Mouse (Mus musculus) liver, embryonic 12.5 days (tissue): ENCODE measurements around the gene Tgfbr1. TPM values are rescaled to one million over a fixed set of nuclear protein-coding genes. Genes with fewer than 3 reads are reported as not detected.

Experiments
- ATAC-seq: fragments of 200-750 bp; cut with Nextera tagmentation; 2 replicates; pipeline ENCODE4 v1.8.0; 2017; ENCODE audit warnings: moderate number of reproducible peaks, mild to moderate bottlenecking, moderate library complexity
- H3K27ac ChIP-seq: fragments of 300-500 bp; sonication (generic); 2 replicates; pipeline ENCODE4 v1.5.1; 2016; ENCODE audit warnings: mild to moderate bottlenecking
- H3K27me3 ChIP-seq: fragments of 300-500 bp; sonication (generic); replicated peaks from 2 replicates; pipeline ENCODE4 v1.6.1; 2016; ENCODE audit warnings: mild to moderate bottlenecking, moderate library complexity
- H3K36me3 ChIP-seq: fragments of 300-500 bp; sonication (generic); 2 replicates; pipeline ENCODE4 v1.6.1; 2016; ENCODE audit warnings: mild to moderate bottlenecking, moderate library complexity
- H3K4me1 ChIP-seq: fragments of 300-500 bp; sonication (generic); 2 replicates; pipeline ENCODE4 v1.6.1; 2016
- H3K4me2 ChIP-seq: fragments of 300-500 bp; sonication (generic); 2 replicates; pipeline ENCODE4 v1.6.1; 2016; ENCODE audit warnings: mild to moderate bottlenecking, moderate library complexity
- H3K4me3 ChIP-seq: fragments of 300-500 bp; sonication (generic); 2 replicates; pipeline ENCODE4 v1.5.1; 2016; ENCODE audit warnings: mild to moderate bottlenecking, moderate library complexity
- H3K9ac ChIP-seq: fragments of 300-500 bp; sonication (generic); 2 replicates; pipeline ENCODE4 v1.6.1; 2016; ENCODE audit warnings: mild to moderate bottlenecking, moderate library complexity
- H3K9me3 ChIP-seq: fragments of 300-500 bp; sonication (generic); replicated peaks from 2 replicates; pipeline ENCODE4 v1.6.1; 2016; ENCODE audit warnings: mild to moderate bottlenecking, moderate library complexity
- WGBS: fragments of 180-500 bp; shearing (Covaris S2); methylation state at CpG from one replicate; pipeline ENCODE4 v1.1.7; 2016; ENCODE audit not compliant: insufficient replicate concordance; 5-methylcytosine and 5-hydroxymethylcytosine counted together
- polyA plus RNA-seq: library from polyadenylated mRNA; unstranded; fragments of >200 nt; fragmentation: Nextera tagmentation; extraction: Ambion mirVana; gene quantifications from 2 replicates; pipeline ENCODE4 v1.2.1, GENCODE M21; 2016

Tgfbr1 gene
- polyA plus RNA-seq, 1 experiment from 2014 or later, result 10.5 TPM

DNA sequence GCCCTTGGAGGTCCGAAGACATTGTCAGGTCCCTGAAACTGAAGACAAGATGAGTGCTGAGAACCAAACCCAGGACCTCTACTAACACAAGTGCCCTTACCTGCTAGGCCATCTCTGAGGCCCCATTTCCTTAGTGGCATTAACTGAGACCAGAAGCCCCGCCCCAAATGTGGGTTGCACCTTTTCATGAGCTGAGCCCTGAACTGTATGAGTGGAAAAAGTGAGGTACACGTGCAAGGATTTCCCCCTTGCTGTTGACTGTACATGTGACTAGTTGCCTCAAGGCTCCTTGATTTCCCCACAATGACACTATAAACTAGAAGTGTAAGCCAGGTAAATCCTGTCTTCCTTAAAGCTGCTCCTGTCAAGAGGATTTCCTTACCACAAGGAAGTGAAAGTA lies 30.7 kb upstream of the Tgfbr1 start:
- Histone ChIP-seq H3K4me3 (no peak overlapping the region), H3K27ac (no peak overlapping the region), H3K9ac (no peak overlapping the region), H3K4me2 (no peak overlapping the region), H3K36me3 (no peaks in the 10 kb centered on the region), H3K27me3 (no peaks in the 10 kb centered on the region), H3K4me1 (peaks cover 39% of the 10 kb centered on the region), H3K9me3 (no peaks in the 10 kb centered on the region)
- WGBS, result 61% methylated on average over 3 of the region's 3 CpGs
- ATAC-seq, result no peak

- WGBS, result 17% methylated on average over 1 of the region's 1 CpGs
- H3K4me3 ChIP-seq, result no peak overlapping the region
- H3K27me3 ChIP-seq, result no peaks in the 10 kb centered on the region
- H3K9me3 ChIP-seq, result no peaks in the 10 kb centered on the region
- no peak overlapping the region for H3K9ac ChIP-seq
- no peaks in the 10 kb centered on the region for H3K36me3 ChIP-seq
- H3K4me1 ChIP-seq, result peaks cover 30% of the 10 kb centered on the region
- ATAC-seq, result peak; percentile 37; the same call in 1 of the 2 replicates
- no peak overlapping the region for H3K4me2 ChIP-seq
- H3K27ac ChIP-seq, result no peak overlapping the region
Measured at GRCm38 (mm10) chr4:47324206-47324605, 28.8 kb upstream of the Tgfbr1 start.

DNA sequence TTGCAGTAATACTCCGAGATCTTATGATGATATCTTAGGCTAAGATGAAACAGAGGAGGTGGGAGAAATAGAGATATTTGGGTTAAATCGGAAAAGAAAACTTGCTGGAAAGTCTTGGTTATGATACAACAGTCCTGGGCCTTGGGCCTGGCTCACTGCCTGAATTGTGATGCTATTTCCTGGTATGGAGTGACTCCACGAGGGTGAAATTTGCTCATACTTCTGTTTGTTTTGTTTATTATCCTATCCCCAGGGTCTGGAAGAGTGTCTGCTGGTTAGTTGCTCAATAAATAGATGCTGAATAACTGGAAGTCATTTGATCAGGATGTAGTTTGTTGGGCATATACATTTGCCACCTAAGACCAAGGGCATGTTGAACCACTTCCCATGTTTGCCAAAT lies 25.2 kb upstream of the Tgfbr1 start:
- WGBS, result 53% methylated on average over 3 of the region's 3 CpGs
- no peak overlapping the region for H3K27ac ChIP-seq
- H3K9me3 ChIP-seq, result no peaks in the 10 kb centered on the region
- H3K27me3 ChIP-seq, result peaks cover 7% of the 10 kb centered on the region; the same call in 1 of the 2 replicates
- no peak overlapping the region for H3K4me3 ChIP-seq
- H3K36me3 ChIP-seq, result no peaks in the 10 kb centered on the region
- peaks cover 21% of the 10 kb centered on the region for H3K4me1 ChIP-seq
- no peak overlapping the region for H3K4me2 ChIP-seq
- H3K9ac ChIP-seq, result no peak overlapping the region
- ATAC-seq, result no peak

DNA sequence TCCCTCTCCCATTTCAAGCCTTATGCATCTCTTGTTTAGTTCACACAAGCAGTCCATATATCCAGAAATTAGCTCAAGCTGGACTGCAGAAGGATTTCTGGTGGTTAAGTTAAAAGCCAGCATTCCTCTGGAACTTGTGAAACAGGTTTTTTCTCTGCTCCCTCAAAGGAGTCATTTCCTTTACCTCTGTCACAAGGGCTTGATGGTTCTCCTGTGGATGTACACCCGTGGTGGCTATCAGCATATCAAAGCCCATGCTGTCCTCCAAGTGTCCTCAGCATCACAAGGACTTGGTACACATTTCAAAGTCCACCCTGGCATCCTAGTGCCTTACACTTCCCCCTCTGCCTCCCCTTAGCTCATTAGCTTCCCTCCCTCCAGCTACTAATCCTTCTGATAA lies 23.7 kb upstream of the Tgfbr1 start:
- Histone ChIP-seq H3K27ac (no peak overlapping the region), H3K36me3 (no peaks in the 10 kb centered on the region), H3K4me3 (no peak overlapping the region), H3K27me3 (peaks cover 7% of the 10 kb centered on the region; the same call in 1 of the 2 replicates), H3K9me3 (no peaks in the 10 kb centered on the region), H3K9ac (no peak overlapping the region), H3K4me2 (no peak overlapping the region), H3K4me1 (peaks cover 6% of the 10 kb centered on the region)
- no peak for ATAC-seq
- WGBS, result 18% methylated on average over 1 of the region's 1 CpGs

DNA sequence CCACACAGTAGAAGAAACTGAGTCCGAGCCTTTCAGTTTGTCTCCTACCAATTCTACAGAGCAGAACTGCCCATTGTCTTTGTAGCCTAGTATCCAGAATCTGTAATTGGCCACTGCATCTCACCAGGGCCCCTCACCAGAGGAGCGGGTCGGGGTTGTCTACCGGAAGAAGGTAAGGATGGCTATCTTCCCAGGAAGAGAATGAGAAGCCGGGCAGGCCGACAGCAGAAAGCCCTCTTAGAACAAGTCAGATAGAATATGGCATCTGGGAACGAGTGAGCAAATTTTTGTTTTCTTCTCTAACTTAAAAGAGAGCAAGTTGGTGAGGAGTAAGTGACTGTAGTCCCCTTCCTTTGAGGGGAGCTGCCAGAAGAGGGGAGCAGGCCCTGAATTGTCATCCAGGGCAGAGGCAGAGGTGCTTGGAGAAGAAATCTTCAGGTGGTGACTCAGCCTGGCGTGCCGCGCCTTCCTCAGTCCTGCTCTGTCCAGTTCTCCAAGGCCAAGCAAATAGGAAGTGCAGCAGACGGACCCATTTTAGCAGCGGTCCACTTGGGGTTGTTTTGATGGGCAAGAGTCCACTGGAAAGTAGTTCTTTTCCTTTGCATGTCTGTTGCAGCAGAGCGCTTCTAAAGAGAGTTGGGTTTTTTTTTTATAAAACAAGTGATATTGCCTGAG lies 22.5 kb upstream of the Tgfbr1 start:
- ATAC-seq, result no peak
- no peak overlapping the region for H3K4me3 ChIP-seq

DNA sequence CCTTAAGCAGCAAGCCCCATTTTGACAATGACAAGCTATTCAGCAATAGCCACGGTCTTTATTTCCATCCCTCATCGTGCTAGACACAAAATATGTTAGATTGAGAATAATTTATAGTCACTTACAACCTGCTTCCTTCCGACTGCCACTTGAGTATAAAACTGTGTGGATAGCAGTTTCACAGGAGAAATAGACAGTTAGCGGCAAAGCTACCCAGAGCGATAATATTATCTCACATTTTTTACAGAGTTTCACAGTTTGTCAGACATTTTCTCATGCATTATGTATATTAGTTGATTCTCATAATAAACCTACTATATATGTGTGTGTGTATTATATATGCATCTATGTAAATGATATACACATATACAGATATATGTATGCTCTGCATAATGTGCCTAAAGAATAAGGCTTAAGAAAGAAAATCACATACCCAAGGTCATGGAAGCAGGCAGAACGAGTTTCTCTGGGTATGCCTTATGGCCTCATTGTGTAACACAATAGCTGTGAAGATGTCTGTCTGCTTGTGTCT lies 20.1 kb upstream of the Tgfbr1 start:
- Histone ChIP-seq H3K4me3 (no peak overlapping the region), H3K9ac (no peak overlapping the region), H3K27ac (no peak overlapping the region), H3K9me3 (no peaks in the 10 kb centered on the region), H3K4me1 (no peaks in the 10 kb centered on the region), H3K4me2 (no peak overlapping the region), H3K36me3 (no peaks in the 10 kb centered on the region), H3K27me3 (peaks cover 12% of the 10 kb centered on the region; the same call in 1 of the 2 replicates)
- WGBS, result 76% methylated on average over 6 of the region's 6 CpGs
- ATAC-seq, result no peak

More for the DNA sequence above, 22.5 kb upstream of the Tgfbr1 start:
- Histone ChIP-seq H3K4me1 (no peaks in the 10 kb centered on the region), H3K27me3 (peaks cover 12% of the 10 kb centered on the region; the same call in 1 of the 2 replicates), H3K27ac (no peak overlapping the region), H3K9me3 (no peaks in the 10 kb centered on the region), H3K36me3 (no peaks in the 10 kb centered on the region), H3K9ac (no peak overlapping the region), H3K4me2 (no peak overlapping the region)
- 74% methylated on average over 13 of the region's 13 CpGs for WGBS

DNA sequence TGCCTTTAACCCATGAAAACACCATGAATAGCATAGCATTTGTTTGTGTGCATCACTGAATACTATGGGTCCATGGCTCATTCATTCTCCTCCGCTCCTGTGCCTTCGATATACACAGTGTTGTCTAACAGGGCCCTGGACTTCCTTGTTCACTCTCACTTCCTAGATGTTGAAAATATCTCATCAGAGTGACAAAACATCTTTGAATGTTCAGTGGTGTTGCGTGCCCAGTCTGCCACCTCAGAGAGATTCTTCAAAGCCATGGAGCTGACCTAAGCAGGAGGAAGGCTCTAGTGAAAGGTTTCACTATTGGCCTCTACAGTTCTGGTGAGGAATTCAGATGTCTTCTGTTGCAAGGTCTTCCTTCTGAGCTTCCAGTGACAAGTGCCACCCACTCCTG lies 19.5 kb upstream of the Tgfbr1 start:
- H3K9me3 ChIP-seq, result no peaks in the 10 kb centered on the region
- ATAC-seq, result no peak

GRCm38 (mm10) chr4:47336941-47337600 lies 16.0 kb upstream of the Tgfbr1 start:
- Histone ChIP-seq H3K27ac (no peak overlapping the region), H3K27me3 (peaks cover 5% of the 10 kb centered on the region; the same call in 1 of the 2 replicates), H3K9ac (no peak overlapping the region), H3K4me3 (no peak overlapping the region), H3K9me3 (no peaks in the 10 kb centered on the region), H3K36me3 (no peaks in the 10 kb centered on the region), H3K4me2 (no peak overlapping the region), H3K4me1 (no peaks in the 10 kb centered on the region)
- WGBS, result 73% methylated on average over 3 of the region's 3 CpGs
- ATAC-seq, result no peak

More for the DNA sequence above, 19.5 kb upstream of the Tgfbr1 start:
- H3K27me3 ChIP-seq, result peaks cover 12% of the 10 kb centered on the region; the same call in 1 of the 2 replicates
- no peak overlapping the region for H3K27ac ChIP-seq
- H3K4me3 ChIP-seq, result no peak overlapping the region
- H3K9ac ChIP-seq, result no peak overlapping the region
- no peak overlapping the region for H3K4me2 ChIP-seq
- H3K36me3 ChIP-seq, result no peaks in the 10 kb centered on the region
- 83% methylated on average over 3 of the region's 3 CpGs for WGBS
- no peaks in the 10 kb centered on the region for H3K4me1 ChIP-seq

DNA sequence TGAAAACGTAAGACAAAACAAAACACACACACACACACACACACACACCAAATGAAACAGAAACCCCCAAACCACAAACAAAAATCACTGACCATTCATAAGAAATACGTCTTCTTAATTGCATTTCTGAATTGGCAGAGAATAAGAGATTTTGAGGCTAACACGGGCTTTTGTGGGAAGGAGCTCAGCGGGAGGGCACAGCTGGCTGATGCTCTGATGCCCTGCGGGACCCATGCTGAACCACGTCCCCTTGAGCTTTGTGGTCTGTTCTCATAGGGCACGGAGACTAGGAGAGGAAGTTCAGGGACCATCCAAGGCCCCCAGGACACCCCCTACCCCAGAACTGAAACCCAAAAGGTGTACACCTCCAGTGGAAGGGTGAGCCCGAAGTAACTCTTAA lies 10.4 kb upstream of the Tgfbr1 start:
- ATAC-seq, result no peak
- Histone ChIP-seq H3K36me3 (no peaks in the 10 kb centered on the region), H3K27ac (no peak overlapping the region), H3K4me3 (no peak overlapping the region), H3K27me3 (0 out of 2 replicates have a peak, but pooled peaks cover 5% of the 10 kb centered on the region), H3K4me1 (no peaks in the 10 kb centered on the region), H3K9me3 (no peaks in the 10 kb centered on the region), H3K4me2 (no peak overlapping the region), H3K9ac (no peak overlapping the region)
- WGBS, result 41% methylated on average over 8 of the region's 8 CpGs

DNA sequence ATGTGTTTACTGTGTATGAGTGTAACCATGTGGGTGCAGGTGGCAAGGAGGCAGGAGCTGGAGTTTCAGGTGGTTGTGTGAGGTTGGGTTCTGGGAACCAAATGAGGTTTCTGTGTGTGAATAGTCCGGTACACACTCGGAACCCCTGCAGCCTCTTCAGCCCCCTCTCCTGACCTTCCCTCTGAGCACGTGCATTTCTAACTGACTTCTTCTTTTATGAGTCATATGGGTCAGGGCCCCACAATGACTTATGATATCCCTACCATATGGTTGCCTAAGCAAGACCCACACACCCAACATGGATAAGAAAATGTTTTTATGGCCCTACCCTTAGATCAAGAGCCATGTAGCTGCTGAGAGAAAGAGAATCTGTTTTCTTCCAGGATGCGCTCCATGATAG lies 6.0 kb upstream of the Tgfbr1 start:
- H3K4me3 ChIP-seq, result no peak overlapping the region
- peaks cover 30% of the 10 kb centered on the region for H3K27me3 ChIP-seq
- H3K27ac ChIP-seq, result no peak overlapping the region
- H3K4me2 ChIP-seq, result no peak overlapping the region
- 55% methylated on average over 4 of the region's 4 CpGs for WGBS
- H3K36me3 ChIP-seq, result no peaks in the 10 kb centered on the region
- H3K9ac ChIP-seq, result no peak overlapping the region
- ATAC-seq, result no peak
- H3K9me3 ChIP-seq, result no peaks in the 10 kb centered on the region
- H3K4me1 ChIP-seq, result peaks cover 6% of the 10 kb centered on the region

DNA sequence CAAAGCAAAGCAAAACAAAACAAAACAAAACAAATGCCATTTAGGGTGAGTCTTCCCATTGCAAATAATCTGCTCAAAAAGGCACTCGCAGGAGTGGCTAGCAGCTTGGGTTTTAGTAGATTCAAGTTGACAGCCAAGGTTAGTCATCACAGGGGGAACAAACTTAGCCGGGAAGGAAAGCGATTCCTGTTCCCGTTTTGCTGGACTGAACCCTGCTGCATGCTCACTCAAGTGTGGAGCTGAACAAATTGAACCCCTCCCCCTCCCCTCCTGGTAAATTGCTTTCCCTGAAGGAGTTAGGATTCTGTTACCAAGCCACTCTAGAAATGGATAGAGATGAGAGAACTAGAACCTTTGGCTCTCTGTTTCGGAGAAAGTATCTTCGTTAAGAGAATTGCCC lies 3.3 kb upstream of the Tgfbr1 start:
- Histone ChIP-seq H3K4me1 (peaks cover 19% of the 10 kb centered on the region), H3K4me3 (no peak overlapping the region), H3K36me3 (no peaks in the 10 kb centered on the region), H3K27me3 (peaks cover 32% of the 10 kb centered on the region), H3K27ac (no peak overlapping the region), H3K4me2 (no peak overlapping the region), H3K9me3 (no peaks in the 10 kb centered on the region), H3K9ac (no peak overlapping the region)
- ATAC-seq, result no peak
- WGBS, result 40% methylated on average over 6 of the region's 6 CpGs

GRCm38 (mm10) chr4:47351386-47352049 lies 1.5 kb upstream of the Tgfbr1 start:
- Histone ChIP-seq H3K4me3 (peak overlapping the region; percentile 71), H3K36me3 (no peaks in the 10 kb centered on the region), H3K9ac (peak overlapping the region; percentile 90; the same call in 1 of the 2 replicates), H3K27ac (no peak overlapping the region), H3K4me1 (peaks cover 19% of the 10 kb centered on the region), H3K27me3 (peaks cover 32% of the 10 kb centered on the region), H3K4me2 (peak overlapping the region; percentile 100), H3K9me3 (no peaks in the 10 kb centered on the region)
- 11% methylated on average over 9 of the region's 9 CpGs for WGBS
- no peak for ATAC-seq
